Mouse (Mus musculus) kidney, postnatal 14 days (tissue): ENCODE measurements around the gene Ggta1.
"Not testable (repeated sequence)": the region's sequence is repeated elsewhere in the genome, so short reads cannot be mapped to it uniquely, and the experiment has no call there.

ENCODE experiments used
- DNase-seq: peaks from one replicate; pipeline ENCODE4 v3.0.0; 2022; ENCODE audit warnings: mixed read lengths

The Ggta1 gene

DNA sequence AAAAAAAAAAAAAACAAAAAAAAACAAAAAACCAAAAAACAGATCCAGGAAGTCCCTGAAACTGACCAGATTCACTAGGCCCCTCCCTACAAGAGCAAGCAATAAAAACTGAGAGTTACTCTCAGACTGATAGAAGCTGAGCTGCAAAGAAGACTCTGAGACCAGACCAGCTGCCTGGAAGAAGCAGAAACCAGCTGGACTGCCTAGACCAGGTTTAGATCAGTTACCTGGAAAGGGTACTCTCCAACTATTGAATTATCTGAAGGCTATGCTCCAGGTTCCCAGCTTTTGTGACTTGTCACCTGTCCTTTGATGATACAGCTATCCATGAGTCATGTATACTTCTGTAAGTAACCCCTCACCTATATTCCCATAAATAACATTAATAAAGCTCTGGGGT lies 3.7 kb downstream of the Ggta1 start:
- DNase-seq = no peak

DNA sequence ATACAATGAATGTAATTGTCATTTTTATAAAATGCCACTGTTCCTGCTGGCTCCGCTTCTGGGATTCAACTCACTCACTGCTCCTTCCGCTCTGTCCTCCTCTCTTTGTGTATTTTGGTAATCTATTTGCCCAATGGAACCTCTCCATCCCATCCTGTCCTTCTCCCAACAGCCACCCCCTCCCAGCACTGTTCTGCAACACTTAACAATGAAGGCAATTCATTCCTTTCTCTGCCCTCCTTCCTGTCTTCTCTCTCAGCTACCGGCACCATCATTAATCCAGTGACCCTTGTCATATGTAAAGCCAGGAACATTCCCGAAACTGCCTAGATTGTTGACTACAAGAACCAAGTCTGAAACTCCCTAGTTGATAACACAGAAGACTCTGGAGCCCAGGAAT lies 4.6 kb downstream of the Ggta1 start:
- no peak for DNase-seq

DNA sequence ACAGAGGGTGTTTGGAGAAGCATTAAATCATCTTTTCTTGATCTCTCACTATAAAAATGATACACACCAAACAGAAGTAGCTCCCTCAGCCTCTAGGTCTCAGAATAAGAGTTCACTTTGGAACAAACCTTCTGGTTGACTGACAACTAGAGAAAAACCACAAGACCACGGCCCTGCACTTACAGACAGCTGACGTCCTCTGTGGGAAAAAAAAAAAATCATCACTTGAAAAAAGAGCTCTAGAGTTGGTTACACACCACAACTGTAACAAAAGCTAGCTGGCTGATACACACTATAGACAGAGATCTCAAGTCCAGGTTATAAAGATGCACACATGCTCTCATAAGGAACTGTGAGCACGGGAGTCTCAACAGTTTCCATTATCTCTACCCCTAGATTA lies 9.3 kb downstream of the Ggta1 start:
- DNase-seq = no peak

DNA sequence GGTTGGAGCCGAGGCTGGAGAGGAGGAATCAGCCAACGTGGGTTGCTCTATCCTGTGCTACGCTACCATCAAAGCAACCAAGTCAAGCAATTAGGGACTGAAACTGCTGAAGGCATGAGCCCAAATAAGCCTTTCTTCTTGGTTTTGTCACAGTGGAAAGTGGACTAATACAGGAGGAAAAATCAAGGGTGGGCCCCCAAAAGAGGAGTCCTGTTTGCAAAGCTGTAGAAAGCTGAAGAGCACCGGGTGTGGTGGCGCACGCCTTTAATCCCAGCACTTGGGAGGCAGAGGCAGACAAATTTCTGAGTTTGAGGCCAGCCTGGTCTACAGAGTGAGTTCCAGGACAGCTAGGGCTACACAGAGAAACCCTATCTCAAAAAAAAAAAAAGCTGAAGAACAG lies 10.3 kb downstream of the Ggta1 start:
- not testable (repeated sequence) for DNase-seq

DNA sequence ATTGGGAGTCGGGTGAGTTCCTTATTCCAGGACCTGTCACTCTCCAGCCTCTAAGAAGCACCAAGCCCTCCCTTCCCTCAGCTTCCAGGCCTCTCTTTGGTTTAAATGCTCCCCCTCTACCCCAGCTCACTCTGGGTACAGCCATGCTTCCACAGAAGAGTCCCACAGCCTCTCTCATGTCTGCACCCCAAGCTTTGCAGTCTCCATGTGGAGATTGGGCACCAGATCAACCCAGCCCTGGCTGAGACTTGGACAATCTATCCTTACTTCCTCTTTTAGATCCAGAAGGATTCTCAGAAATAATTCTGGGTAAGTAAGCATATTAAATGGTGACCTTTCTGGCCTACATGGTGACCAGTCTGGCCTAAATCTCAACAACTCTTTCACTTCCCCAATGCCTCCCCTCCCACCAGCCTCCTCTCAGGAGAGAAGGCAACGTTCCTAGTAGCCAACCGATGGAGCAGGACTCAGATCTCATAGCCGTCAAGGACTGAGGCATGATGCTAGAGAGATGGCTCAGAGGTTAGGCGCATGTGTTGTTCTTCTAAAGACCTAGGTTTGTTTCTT lies 11.5 kb downstream of the Ggta1 start:
- no peak for DNase-seq

DNA sequence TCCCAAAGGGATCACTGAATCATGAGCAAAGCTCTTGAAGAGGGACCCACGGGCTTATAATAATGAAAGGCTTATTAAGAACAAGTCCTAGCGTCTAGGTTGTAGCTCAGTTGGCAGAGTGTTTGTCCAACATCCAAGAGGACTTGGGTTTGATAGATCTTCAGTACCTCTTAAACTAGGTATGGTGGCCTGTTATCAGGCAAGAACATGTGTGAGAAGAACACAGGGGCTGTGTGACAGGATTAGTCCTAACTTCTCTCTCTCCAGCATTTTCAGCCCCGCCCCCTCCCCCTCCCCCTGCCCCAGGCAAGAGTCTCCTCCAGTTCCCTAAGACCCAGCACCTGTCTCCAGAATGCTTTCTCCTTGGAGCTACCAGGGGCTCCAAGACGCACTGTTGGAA lies 12.2 kb downstream of the Ggta1 start:
- DNase-seq = no peak

DNA sequence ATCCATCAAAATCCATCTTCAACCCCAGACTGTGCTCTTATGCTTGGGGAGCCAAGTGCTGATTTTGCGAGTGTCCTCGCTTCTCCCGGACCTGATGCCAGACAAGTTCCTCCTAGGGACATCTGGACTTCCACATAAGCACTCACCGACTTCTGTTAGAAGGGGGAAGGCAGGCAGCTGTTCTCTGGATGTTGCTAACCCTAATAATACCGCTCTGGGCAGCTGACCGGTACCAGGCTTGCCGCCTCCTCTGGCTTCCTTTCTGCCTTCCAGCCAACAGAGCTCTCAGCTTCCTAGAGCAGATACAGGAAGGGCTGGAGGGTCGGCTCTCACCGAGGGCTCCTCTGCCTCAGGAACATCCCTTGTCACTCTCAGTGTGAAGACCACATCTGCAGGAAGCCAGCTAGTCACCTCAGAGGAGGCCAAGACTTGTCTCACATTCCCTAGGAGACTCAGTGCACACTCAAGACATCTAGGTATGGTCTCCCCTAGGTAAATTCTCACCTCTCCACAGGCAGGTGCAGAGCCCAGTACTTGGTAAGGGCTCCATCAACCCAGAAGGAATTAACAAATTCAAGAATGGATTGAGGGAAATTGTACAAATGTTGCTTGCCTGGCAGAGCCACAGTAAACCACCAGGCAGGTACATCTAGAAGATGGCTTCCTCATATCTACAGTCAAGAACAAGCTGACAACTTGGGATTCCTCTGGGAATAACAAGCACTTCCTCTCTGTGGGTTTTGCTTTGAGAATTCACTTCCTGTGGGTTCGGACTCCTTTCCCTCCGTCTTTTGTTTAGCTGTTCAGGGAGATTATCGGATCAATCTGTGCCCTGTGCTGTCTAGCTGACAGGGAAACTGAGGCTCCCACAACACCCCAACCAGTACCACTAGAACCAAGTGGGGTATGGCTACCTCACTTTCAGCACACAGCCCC lies 13.1 kb downstream of the Ggta1 start:
- no peak for DNase-seq

DNA sequence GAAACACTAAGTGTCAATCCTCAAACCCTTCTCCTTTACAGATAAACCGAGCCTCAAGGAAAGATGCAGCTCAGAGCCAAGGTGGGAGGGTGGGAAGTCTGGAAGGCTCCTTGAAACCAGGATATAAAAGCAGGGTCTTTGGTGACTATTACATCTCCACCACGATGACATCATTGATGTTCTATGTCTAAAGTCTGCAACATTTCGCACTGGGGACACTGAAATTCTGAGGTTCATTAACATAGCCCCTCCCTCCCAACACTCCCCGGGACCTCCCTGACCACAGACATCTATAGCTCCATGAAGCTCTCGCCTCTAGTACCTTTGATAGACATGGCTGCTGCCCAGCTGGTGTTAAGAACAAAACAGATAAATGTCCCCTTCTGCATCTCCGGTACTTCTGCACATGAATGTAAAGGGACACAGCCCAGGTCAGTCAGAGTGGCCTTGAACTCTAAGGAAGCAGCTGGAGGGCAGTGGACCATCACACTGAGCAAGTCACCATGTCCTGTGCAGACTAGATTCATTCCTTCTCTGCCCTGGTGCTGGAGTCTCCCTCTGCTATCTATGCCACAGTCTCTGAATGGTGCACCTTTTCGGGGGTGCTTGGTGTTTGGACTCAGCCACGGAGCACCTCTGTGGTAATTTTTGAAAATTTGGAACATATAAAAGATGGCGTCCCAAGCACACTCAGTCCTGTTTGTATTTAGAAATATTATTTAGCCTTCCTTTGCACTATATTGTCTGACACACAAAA lies 13.9 kb downstream of the Ggta1 start:
- no peak for DNase-seq

DNA sequence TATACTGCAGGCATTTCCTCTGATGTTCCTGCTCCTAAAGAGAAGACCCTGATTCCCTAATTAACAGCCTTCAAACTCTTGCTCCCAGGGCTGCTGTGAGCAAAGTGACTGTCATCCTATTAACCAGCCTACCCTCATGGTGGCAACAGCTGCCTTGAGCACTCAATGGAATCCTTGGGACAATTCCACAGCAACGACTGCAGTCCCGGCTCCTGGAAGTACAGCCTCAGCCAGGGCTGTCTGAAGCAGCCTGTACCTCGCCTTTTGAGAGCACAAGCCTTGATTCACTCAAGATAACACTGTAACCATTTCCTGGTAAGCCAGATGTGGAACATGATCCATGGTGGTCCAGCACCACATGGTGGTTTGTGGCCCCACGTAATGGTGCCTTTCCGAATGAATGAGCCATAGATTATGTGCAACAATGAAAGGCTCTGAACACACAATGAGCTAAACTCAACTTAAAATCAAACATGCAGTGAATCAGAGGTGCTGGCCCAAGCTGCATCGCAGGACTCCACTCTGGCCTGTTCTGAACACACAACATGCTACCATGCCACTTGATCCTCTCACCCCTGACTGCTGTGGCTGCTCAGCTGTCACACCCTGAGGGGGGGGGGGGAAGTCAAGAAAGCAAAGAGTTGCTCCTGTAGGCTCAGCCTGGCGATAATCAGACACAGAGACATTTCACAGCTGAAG lies 14.7 kb downstream of the Ggta1 start:
- no peak for DNase-seq

DNA sequence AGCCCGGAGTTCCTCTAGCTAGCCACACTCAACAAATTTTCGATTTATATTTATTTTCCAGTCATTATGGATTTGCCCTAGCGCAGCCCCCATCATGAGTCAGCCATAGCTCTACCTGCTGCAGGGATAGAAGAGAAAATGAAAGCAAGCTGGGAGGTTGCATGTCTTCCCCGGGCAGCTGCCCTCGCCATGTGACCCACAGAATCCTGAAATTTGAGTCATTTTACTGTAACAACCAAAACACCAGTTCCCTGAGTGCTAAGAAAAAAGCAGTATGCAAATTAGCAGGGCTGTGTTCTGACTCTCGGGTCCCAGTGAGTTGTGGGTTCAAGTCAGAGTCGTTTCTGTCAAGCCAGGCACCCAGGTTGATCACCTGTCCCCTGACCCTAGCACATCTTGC lies 15.6 kb downstream of the Ggta1 start:
- DNase-seq = no peak

DNA sequence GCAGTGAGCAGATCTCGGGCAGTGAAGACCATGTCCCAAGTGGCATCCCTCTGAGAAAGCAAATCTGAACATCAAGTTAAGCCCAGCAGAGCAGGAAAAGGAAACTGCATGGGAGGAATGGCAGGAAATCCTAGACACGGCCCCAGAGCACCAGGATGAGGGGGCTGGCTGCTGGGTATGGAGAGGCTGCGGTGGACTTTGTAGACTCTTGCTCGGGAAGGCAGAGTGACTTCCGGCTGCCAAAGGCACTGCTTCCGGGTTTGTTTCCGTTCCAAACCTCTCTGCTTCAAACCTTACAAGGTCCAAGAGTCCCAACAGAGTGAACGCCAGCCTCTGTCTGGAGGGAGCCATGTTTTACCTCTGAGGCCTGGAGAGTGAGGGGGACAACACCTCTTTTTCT lies 16.2 kb downstream of the Ggta1 start:
- peak; percentile 64 for DNase-seq

DNA sequence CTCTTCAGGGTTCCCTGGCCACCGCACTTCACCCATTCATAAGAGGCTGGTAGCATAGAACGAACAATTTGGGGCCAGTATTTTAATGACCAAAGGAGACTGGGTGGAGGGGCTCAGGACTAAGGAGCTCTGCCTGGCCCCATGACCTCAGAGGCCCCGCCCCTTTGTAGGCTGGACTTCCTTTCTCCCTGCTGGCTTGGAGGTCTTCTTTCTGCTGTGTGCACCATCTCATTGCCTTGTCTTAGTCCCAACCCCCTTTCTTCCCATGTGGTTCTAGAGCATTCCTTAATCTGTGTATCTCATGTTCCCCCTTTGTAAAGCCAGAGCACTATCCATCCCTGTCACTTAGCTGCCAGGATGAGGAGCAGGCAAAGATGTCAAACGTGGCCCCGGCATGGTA lies 16.7 kb downstream of the Ggta1 start:
- no peak for DNase-seq

DNA sequence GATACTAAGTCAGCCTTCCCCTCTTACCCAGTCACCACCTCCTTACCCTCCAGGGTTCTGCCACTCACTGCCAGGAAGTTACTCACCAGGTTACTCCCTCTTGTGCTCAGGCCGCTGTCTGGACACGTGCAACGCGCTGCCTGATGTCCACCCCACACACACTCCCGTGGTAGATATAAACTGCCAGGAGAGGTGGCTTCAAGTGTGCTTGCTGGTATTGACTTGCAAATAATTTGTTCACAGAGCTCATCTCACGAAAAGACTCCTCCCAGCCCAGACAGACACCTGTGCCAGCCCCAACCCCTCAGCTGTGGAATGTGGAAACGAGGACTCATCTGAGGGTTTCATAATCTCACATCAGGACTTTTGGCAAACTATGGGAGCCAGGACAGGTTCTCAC lies 17.4 kb downstream of the Ggta1 start:
- DNase-seq = no peak

DNA sequence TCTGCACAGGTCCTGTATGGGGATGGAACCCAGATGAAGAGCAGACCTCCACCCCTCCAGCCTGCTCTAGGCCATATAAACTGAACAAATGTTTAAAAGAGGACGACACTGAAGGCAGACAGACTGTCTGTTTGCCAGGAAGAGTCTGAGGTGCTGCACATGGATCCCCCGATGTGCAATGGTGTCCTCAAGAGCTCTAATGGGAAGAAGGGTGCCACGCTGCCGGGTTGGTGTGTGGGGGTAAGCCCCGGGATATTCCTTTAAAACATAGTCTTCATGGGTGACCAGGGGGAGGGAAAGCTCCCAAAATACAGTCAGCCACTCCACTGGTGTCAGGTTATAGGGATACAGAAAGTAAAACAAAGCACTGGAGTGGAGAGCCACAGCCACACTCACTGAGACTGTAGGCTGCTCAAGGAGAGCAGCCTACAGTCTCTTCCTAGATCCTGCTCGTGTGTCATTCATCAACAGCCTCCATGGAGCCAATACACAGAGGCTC lies 18.2 kb downstream of the Ggta1 start:
- no peak for DNase-seq

DNA sequence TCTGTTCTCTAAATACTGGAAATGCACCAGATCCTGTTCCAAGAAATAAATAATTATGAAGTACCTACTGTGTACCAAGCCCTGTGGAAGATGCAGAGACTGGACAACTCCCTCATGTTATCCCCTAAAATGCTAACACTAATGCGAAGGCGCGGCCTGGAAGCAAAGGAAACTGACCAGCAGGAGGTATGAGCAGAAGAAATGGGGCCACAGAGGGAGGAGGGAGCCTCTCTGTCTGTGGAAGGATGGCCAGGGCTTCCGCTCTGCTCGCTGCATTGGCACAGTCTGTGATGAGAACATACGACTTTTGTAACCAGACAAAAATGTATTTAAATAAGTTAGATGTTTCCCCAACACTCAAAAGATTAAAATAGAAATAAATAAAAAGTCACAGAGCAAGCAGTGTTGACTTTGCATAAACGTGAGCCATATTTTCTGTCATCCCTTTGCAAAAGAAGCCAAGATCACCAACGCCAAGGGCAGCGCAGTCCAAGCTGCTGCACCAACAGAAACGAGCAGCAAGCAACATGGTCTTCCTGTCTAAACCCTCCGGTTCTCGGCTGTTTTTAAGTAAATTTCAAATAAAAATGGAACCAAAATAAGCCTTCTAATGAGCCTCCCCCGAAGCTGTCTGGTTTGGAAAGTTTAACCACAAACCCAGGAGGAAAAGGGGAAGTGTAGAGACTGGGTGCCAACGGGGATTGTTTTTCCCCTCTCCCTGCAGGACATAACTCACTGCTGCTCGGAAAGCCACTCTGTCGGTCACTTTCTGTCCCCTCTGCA lies 18.9 kb downstream of the Ggta1 start:
- DNase-seq = no peak

DNA sequence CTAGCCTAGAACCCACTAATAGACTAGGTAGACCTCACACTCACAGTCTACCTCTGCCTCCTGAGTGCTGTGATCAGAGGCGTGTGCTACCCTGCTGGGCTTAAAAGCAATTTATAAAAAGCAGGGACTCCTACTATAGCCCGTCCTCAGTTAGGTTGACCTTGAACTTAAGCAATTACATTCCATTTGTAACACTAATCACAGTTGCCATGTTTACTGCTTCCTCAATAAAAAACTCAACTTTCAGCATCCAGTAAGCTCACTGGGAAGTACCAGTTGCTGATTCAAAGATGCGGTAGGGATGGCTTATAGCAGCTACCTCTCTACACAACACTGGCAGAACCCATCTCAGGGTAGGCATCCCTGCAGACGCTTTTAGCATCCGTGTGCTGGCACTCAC lies 19.7 kb downstream of the Ggta1 start:
- no peak for DNase-seq

DNA sequence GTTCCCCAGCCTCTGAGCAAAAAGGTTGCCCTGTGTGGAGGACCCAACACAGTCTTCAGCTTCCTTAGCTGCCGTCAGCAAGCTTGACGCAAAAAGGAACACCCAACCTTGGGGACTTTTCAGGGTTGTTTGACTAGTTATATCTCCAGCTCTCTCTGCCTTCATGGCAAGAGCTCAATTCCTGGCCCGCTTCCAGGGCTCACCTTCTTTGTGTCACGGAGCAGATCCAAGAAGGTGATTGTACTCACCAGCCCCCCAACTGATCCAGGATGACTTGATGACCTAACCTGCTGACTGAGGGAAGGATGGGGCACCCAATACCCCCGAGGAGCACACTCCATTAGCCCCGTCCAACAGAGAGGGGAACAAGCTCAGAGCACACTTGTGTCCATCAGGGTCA lies 21.0 kb downstream of the Ggta1 start:
- no peak for DNase-seq

DNA sequence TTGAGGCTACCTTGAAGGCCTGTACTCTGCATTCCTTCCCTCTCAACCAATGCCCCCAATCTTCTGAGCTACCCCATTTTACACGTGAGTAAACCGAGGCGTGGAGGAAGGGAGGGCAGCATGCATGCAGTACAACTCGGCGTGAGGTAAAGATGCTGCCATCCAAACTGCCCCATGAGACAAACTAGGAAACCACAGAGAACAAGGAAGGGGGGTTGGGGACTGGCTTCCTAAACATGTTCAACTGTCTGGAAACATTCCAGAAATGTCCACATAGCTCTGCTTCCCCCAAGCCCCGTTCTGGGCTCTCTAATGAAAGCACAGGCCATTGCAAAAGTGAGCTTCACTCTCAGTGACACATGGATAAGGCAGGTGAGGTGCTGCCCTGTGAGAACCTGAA lies 21.6 kb downstream of the Ggta1 start:
- DNase-seq = no peak

DNA sequence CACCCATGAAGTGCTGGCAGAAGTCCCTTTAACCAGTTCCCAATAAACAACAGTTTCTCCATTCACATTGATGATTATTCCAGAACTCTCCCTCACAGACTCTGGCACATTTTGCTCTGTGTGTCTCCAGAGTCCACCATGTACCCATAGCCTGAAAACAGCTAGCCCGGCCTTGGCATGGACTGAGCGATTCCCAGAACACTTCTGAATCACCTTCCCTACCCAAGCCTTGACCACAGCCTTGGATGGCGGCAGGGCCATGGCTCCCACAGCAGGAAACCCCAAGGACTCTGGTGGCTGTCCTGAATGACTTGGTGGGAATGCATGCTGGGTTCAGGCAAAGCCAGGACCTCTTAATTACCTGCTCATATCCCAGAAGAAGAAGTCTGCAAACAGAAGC lies 22.6 kb downstream of the Ggta1 start:
- DNase-seq = no peak

DNA sequence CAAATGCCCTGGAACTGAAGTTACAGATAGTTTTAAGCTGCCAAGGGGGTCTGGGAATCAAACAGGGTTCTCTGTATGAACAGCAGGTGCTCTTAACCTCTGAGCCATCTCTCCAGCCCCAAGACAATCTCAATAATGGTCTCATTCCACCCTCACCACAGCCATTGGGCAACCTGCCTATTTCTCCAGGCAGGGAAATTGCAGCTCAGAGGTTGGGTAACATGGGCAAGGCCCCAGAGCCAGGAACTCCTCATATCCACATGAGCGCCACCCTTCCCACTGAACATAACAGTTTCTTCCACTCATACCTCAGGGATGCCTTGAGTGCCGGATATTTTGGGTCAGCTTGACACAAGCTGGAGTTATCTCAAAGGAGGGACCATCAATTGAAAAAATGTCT lies 25.2 kb downstream of the Ggta1 start:
- no peak for DNase-seq

DNA sequence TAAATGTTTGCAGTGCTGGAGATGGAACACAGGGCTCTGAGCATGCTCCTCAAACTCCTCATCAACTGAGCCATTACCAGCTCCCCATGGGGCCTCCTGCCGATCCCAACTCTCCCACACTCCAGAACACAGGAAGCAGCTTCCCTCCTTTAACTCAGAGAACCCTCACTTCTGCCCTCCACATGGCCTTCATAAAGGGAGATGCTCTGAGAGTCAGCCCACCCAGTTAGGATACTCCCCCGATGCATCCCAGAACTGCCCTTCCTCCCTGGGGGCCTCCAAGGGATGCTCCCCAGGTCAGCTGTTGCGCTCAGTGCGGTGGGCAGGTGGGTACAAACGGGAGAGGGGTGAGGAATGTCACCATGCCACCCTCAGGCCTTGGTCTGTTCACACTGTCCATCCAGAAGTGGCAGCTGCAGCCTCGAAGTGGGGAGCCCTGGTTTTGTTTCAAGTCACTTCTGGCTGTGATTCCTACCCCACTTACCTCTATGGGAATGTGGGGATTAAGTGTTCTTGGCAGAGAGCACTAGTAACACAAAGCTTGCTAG lies 28.4 kb downstream of the Ggta1 start:
- no peak for DNase-seq

DNA sequence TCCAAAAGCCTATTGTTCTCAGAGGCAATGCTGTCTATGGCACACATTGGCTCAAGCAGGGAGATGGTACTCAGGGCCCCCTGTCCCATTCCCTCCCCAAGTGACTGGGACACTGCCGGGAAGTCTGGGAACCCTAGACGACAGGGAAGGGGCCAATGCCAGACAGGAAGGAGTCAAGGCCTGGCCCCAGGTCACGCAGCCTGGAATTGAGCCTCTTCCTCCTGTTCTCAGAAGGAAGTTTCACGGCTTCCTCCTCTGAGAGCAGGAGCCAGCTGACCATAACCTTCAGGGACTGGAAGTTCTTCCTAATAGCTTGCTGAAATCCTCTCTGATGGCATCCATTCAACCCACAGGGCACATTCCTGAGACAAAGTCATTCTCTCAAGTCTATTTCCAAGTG lies 29.6 kb downstream of the Ggta1 start:
- peak; percentile 62 for DNase-seq
